22 mouse cellular contexts compared by ENCODE assay signal in the genomic region with DNA sequence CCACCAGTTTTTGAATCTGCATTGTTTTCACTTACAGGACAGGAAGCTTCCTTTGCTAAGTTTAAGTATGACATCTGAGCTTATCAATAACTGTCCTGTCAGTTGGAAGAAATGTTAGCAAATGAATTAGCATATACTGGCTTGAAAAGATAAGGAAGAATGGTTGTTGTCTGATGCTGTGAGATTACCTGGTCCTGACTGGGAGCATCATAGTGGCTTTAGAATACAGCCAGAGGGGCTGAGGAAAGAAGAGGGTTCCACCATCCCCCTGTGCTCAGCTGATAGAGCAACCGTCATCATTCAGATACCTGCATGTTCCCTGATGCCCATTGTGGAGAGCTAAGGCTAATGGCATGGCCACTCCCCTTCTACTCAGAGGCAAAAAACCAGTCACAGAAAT.
DNase-seq lines count a peak whose midpoint lies in the region; ATAC-seq and TF ChIP-seq lines count a peak whose summit lies in the region.
"Had no signal": no experiment of that assay in that cellular context is flagged by ENCODE, and none has a peak within 500 bp of the region (broad histone marks: within the 10 kb centered on the region; RNA-seq: fewer than 3 reads in every experiment).

No protein-coding gene starts in this region.

- H3K36me3 ChIP-seq in G1E (replicated peaks) = no peaks in the 10 kb centered on the region
- H3K36me3 ChIP-seq in liver, embryonic 15.5 days (replicated peaks) = no peaks in the 10 kb centered on the region
- H3K36me3 ChIP-seq: embryonic facial prominence, embryonic 10.5 days; heart, embryonic 10.5 days; hindbrain, embryonic 13.5 days had no signal

- H3K27me3 ChIP-seq in G1E (ENCODE audit: insufficient read depth, low read length) = no peaks in the 10 kb centered on the region
- H3K27me3 ChIP-seq in liver, embryonic 15.5 days = no peaks in the 10 kb centered on the region
- H3K27me3 ChIP-seq: forebrain, embryonic 13.5 days; hindbrain, embryonic 13.5 days; Patski had no signal

- peaks cover 4% of the 10 kb centered on the region for H3K9me3 ChIP-seq in G1E (replicated peaks)
- no peaks in the 10 kb centered on the region for H3K9me3 ChIP-seq in liver, embryonic 15.5 days (replicated peaks)
- H3K9me3 ChIP-seq: embryonic facial prominence, embryonic 10.5 days; forebrain, embryonic 13.5 days; heart, embryonic 10.5 days; hindbrain, embryonic 13.5 days had no signal

- DNase-seq in G1E (ENCODE audit: low spot score) = peak; percentile 20
- DNase-seq in adrenal gland, postnatal 25 days = no peak
- no peak for DNase-seq in testis, postnatal 10 days (ENCODE audit: low spot score)
- no peak for DNase-seq in cerebellum, adult 18-20 months
- DNase-seq: adrenal gland, postnatal 14 days; cerebellum, adult 11-12 months; cerebellum, adult 9-11 months; cerebellum, postnatal 36 days; forebrain, postnatal 0 days; gastrocnemius, postnatal 36 days; heart, adult 18-20 months; heart, postnatal 10 days had no signal

- peak; percentile 97 for ATAC-seq in G1E (ENCODE audit: extremely low read depth, insufficient number of reproducible peaks, low FRiP score, poor library complexity, severe bottlenecking)
- ATAC-seq in common myeloid progenitor, adult 5-6 weeks (replicated peaks; ENCODE audit: low read depth, poor library complexity, severe bottlenecking) = peak; percentile 73
- peak; percentile 90 for ATAC-seq in liver, embryonic 15.5 days (ENCODE audit: insufficient read depth)
- peak; percentile 100 for ATAC-seq in megakaryocyte-erythroid progenitor cell, adult 5-6 weeks (replicated peaks; ENCODE audit: low FRiP score, low TSS enrichment, poor library complexity, severe bottlenecking)
- ATAC-seq: activated CD4-positive, CD25-positive, alpha-beta regulatory T cell, adult 4 months; forebrain, embryonic 13.5 days; forebrain, postnatal 0 days; hindbrain, postnatal 0 days; Patski had no signal

- H3K4me2 ChIP-seq in liver, embryonic 15.5 days = no peak overlapping the region
- H3K4me2 ChIP-seq: forebrain, embryonic 13.5 days; hindbrain, embryonic 13.5 days had no signal

- H3K4me3 ChIP-seq in G1E (ENCODE audit: low read depth, low read length) = no peak overlapping the region
- no peak overlapping the region for H3K4me3 ChIP-seq in liver, embryonic 15.5 days (replicated peaks)
- H3K4me3 ChIP-seq: embryonic facial prominence, embryonic 10.5 days; forebrain, embryonic 13.5 days; heart, embryonic 10.5 days; hindbrain, embryonic 13.5 days had no signal

- H3K27ac ChIP-seq in liver, embryonic 15.5 days (replicated peaks) = no peak overlapping the region
- H3K27ac ChIP-seq: embryonic facial prominence, embryonic 10.5 days; forebrain, embryonic 13.5 days; heart, embryonic 10.5 days; hindbrain, embryonic 13.5 days; hindbrain, postnatal 0 days had no signal

- 17% methylated on average over 1 of the region's 1 CpGs for WGBS in liver, embryonic 15.5 days (ENCODE audit: insufficient replicate concordance)

- no peak overlapping the region for H3K9ac ChIP-seq in liver, embryonic 15.5 days
- H3K9ac ChIP-seq: forebrain, embryonic 13.5 days; forebrain, postnatal 0 days; hindbrain, embryonic 13.5 days had no signal

- TF ChIP-seq CTCF in G1E (IDR thresholded peaks at IDR 0.05; ENCODE audit: low read depth, low read length) = no peak

- peaks cover 8% of the 10 kb centered on the region; the same call in 1 of the 2 replicates for H3K4me1 ChIP-seq in G1E (ENCODE audit: insufficient read depth, low read depth, low read length)
- no peaks in the 10 kb centered on the region; the same call in 1 of the 2 replicates for H3K4me1 ChIP-seq in liver, embryonic 15.5 days (replicated peaks)
- H3K4me1 ChIP-seq: embryonic facial prominence, embryonic 10.5 days; forebrain, embryonic 13.5 days; heart, embryonic 10.5 days; hindbrain, embryonic 13.5 days had no signal
